Mouse (Mus musculus) liver, embryonic 14.5 days (tissue): ENCODE measurements at regions not wholly inside any gene's neighbourhood (a gene's known extent, or its start where the extent isn't known, plus 50 kb on each side); places are given as distances from the start of the nearest gene placed in this dataset.

Experiments used
- ATAC-seq: fragments of 200-750 bp; cut with Nextera tagmentation; 2 replicates; pipeline ENCODE4 v1.8.0; 2017; ENCODE audit warnings: moderate number of reproducible peaks, mild to moderate bottlenecking, moderate library complexity; ENCODE audit not compliant: insufficient read depth
- DNase-seq, 3 experiments: peaks; one replicate each; pipeline ENCODE4 v3.0.0-alpha.2; 2012 to 2013; ENCODE audit warnings: low read depth in 3 of 3, low spot score in 3 of 3
- H3K27ac ChIP-seq: fragments of 300-500 bp; sonication (generic); 2 replicates; pipeline ENCODE4 v1.5.1; 2014; ENCODE audit warnings: moderate library complexity, mild to moderate bottlenecking, control low read depth, inconsistent platforms
- H3K27me3 ChIP-seq: fragments of 300-500 bp; sonication (generic); 2 replicates; pipeline ENCODE4 v1.6.1; 2014; ENCODE audit warnings: mild to moderate bottlenecking, low read length, moderate library complexity; ENCODE audit not compliant: control insufficient read depth, insufficient read depth
- H3K36me3 ChIP-seq: fragments of 300-500 bp; sonication (generic); replicated peaks from 2 replicates; pipeline ENCODE4 v1.6.1; 2014; ENCODE audit warnings: low read depth; ENCODE audit not compliant: control insufficient read depth, insufficient read depth
- H3K4me1 ChIP-seq, 2 experiments: fragments of 200-500 bp in 1 of 2; fragments of 300-500 bp in 1 of 2; sonication (generic) in 1 of 2; replicated peaks; 2 replicates each; pipeline ENCODE4 v1.6.1; 2012 to 2014; ENCODE audit warnings: antibody characterized with exemption in 1 of 2, inconsistent platforms in 1 of 2, low read length in 1 of 2; ENCODE audit not compliant: control insufficient read depth in 2 of 2, insufficient read depth in 2 of 2
- H3K4me2 ChIP-seq: fragments of 300-500 bp; sonication (generic); 2 replicates; pipeline ENCODE4 v1.6.1; 2014; ENCODE audit warnings: low read depth, mild to moderate bottlenecking, control low read depth, moderate library complexity
- H3K4me3 ChIP-seq, 2 experiments: fragments of 200-500 bp in 1 of 2; fragments of 300-500 bp in 1 of 2; sonication (generic) in 1 of 2; 2 replicates each; pipeline ENCODE4 v1.5.1; 2012 to 2014; ENCODE audit warnings: low read depth in 2 of 2, low read length in 2 of 2, mild to moderate bottlenecking in 2 of 2, control low read depth in 1 of 2, inconsistent platforms in 1 of 2, moderate library complexity in 1 of 2; ENCODE audit not compliant: insufficient read depth in 1 of 2
- H3K9ac ChIP-seq: fragments of 300-500 bp; sonication (generic); replicated peaks from 2 replicates; pipeline ENCODE4 v1.6.1; 2014; ENCODE audit warnings: mild to moderate bottlenecking, control low read depth, moderate library complexity
- H3K9me3 ChIP-seq: fragments of 300-500 bp; sonication (generic); 2 replicates; pipeline ENCODE4 v1.6.1; 2016; ENCODE audit warnings: low read length, mixed read lengths; ENCODE audit not compliant: control insufficient read depth
- CTCF ChIP-seq: IDR thresholded peaks from 2 replicates; pipeline ENCODE4 v1.5.1; 2016; ENCODE audit warnings: antibody characterized with exemption, low read depth, control low read depth
- EP300 ChIP-seq: IDR thresholded peaks from 2 replicates; pipeline ENCODE4 v1.6.1; 2016; ENCODE audit warnings: antibody characterized with exemption, low read depth
- WGBS: fragments of 180-500 bp; shearing (Covaris S2); extraction: QIAGEN DNeasy Blood & Tissue Kit; methylation state at CpG from one replicate; pipeline ENCODE4 v1.1.7; 2014; ENCODE audit not compliant: insufficient replicate concordance; 5-methylcytosine and 5-hydroxymethylcytosine counted together

DNA sequence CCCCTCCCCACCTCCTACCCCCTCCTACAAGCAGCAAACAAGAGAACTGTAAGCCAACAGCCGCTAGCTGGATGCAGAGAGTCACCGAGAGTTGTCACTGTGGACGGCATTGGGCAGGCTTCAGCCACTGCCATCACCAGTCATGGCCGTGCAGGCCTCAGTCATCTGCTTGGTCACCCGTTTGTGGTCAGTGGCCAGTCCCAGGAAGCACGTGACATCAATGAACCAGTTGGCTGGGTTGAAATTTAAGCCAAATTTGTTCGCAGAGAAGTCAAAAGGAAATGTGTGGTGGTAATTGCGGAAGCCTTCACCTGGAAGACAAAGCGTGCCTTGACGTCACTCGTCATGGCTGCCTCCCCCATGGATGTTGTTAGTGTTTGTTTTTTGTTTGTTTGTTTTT lies 60.7 kb upstream of the Tmem150c start:
- no peak for ATAC-seq
- H3K27ac ChIP-seq, result no peak overlapping the region
- no peak for DNase-seq
- no peak overlapping the region for H3K4me2 ChIP-seq
- TF ChIP-seq CTCF (no peak), EP300 (no peak)
- H3K4me3 ChIP-seq, result no peak overlapping the region
- H3K4me1 ChIP-seq, result 0 out of 4 replicates have a peak, but pooled peaks cover 0 to 4% of the 10 kb centered on the region in 2 experiments
- H3K27me3 ChIP-seq, result no peaks in the 10 kb centered on the region
- no peak overlapping the region for H3K9ac ChIP-seq
- no peaks in the 10 kb centered on the region for H3K9me3 ChIP-seq
- no peaks in the 10 kb centered on the region for H3K36me3 ChIP-seq
- 46% methylated on average over 11 of the region's 11 CpGs for WGBS

GRCm38 (mm10) chr5:100218256-100218851 lies 58.7 kb upstream of the Tmem150c start:
- TF ChIP-seq CTCF, result no peak
- no peak for TF ChIP-seq EP300
- H3K9ac ChIP-seq, result no peak overlapping the region
- no peaks in the 10 kb centered on the region for H3K9me3 ChIP-seq
- no peaks in the 10 kb centered on the region for H3K27me3 ChIP-seq
- DNase-seq, result no peak
- H3K4me1 ChIP-seq, result peaks cover 0 to 4% of the 10 kb centered on the region in 2 experiments; a peak in 1 of 4 replicates
- no peaks in the 10 kb centered on the region for H3K36me3 ChIP-seq
- no peak for ATAC-seq
- no peak overlapping the region for H3K27ac ChIP-seq
- WGBS, result 67% methylated on average over 3 of the region's 3 CpGs
- no peak overlapping the region for H3K4me3 ChIP-seq
- no peak overlapping the region for H3K4me2 ChIP-seq

DNA sequence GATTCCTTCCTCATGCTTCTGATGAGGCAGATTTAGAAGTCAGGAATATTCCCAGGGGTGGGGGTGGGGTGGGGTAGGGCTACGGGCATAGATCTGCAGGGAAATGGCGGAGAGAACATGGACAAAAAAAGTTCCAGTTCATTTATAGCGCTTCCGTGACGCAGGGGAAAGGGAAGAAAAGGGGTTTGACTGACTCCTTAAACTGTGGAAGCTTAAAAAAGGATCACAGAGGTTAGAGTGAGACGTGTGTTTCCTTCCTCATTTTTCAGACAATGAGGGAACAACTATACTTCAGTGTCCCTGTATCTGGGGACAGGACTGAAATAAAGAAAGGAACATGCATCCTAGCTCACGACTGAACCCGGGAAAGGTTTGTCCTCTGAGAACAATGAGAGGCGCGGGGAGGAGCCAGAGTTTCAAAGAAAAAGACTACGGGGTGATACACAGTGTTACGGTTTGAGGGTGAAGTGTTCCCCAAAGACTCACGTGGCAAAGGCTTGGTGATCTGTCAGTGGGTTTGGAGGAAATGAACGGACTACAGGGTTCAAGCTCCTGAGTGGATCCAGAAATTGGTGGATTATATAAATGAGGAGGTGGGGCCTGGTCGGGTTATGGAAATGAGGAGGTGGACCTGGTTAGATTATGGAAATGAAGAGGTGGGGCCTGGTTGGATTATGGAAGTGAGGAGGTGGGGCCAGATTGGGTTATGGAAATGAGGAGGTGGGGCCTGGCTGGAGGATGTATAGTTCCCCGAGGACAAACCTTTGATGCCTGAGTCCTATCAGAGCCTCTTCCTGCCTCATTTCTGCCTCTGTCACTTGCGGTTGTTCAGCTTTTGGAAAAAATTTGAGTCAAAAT lies 57.8 kb upstream of the Tmem150c start:
- Histone ChIP-seq H3K4me1 (peaks cover 0 to 4% of the 10 kb centered on the region in 2 experiments; a peak in 1 of 4 replicates), H3K27me3 (no peaks in the 10 kb centered on the region), H3K36me3 (no peaks in the 10 kb centered on the region), H3K27ac (no peak overlapping the region), H3K9me3 (no peaks in the 10 kb centered on the region), H3K9ac (no peak overlapping the region), H3K4me2 (peak overlapping the region; percentile 40), H3K4me3 (peak overlapping the region in 1 of 2 experiments; percentile 58; a peak in 2 of 4 replicates)
- TF ChIP-seq CTCF, result no peak
- TF ChIP-seq EP300, result no peak
- DNase-seq (peak in 2 of 3 experiments; percentile 12 to 19), ATAC-seq (peak; percentile 68)
- 7% methylated on average over 17 of the region's 17 CpGs for WGBS

- H3K27ac ChIP-seq, result no peak overlapping the region
- H3K27me3 ChIP-seq, result no peaks in the 10 kb centered on the region
- DNase-seq (no peak), ATAC-seq (no peak)
- H3K4me3 ChIP-seq, result no peak overlapping the region
- H3K4me1 ChIP-seq, result peaks cover 0 to 8% of the 10 kb centered on the region in 2 experiments; a peak in 1 of 4 replicates
- no peak overlapping the region for H3K9ac ChIP-seq
- 72% methylated on average over 8 of the region's 8 CpGs for WGBS
- H3K36me3 ChIP-seq, result no peaks in the 10 kb centered on the region
- no peaks in the 10 kb centered on the region for H3K9me3 ChIP-seq
- TF ChIP-seq CTCF (no peak), EP300 (no peak)
- H3K4me2 ChIP-seq, result no peak overlapping the region
Measured at GRCm38 (mm10) chr5:100213901-100214300, 54.3 kb upstream of the Tmem150c start.

GRCm38 (mm10) chr5:100210708-100211107 lies 51.1 kb upstream of the Tmem150c start:
- Histone ChIP-seq H3K9ac (no peak overlapping the region), H3K4me3 (no peak overlapping the region), H3K9me3 (no peaks in the 10 kb centered on the region), H3K27ac (no peak overlapping the region), H3K4me1 (peaks cover 0 to 11% of the 10 kb centered on the region in 2 experiments; a peak in 1 of 4 replicates), H3K4me2 (no peak overlapping the region), H3K36me3 (no peaks in the 10 kb centered on the region), H3K27me3 (no peaks in the 10 kb centered on the region)
- no peak for TF ChIP-seq CTCF
- TF ChIP-seq EP300, result no peak
- WGBS, result 52% methylated on average over 5 of the region's 5 CpGs
- DNase-seq (no peak), ATAC-seq (no peak)
